In genomic region chr14:72341590-72342154, GRCm38 (mm10) we compare ENCODE assay signal across 21 mouse cellular contexts.
A peak's percentile ranks its signal among the peaks of the same experiment; 100 is the strongest.
DNase-seq lines count a peak whose midpoint lies in the region; ATAC-seq and TF ChIP-seq lines count a peak whose summit lies in the region.
"Had no signal": no experiment of that assay in that cellular context is flagged by ENCODE, and none has a peak within 500 bp of the region (broad histone marks: within the 10 kb centered on the region; RNA-seq: fewer than 3 reads in every experiment).

No protein-coding gene starts in this region.

- H3K36me3 ChIP-seq in hindbrain, embryonic 13.5 days: no peaks in the 10 kb centered on the region
- H3K36me3 ChIP-seq in hindbrain, embryonic 10.5 days: no peaks in the 10 kb centered on the region
- no peaks in the 10 kb centered on the region for H3K36me3 ChIP-seq in embryonic facial prominence, embryonic 14.5 days (ENCODE audit: control insufficient read depth, insufficient read depth, low read length)
- no peaks in the 10 kb centered on the region for H3K36me3 ChIP-seq in forebrain, embryonic 16.5 days (ENCODE audit: control insufficient read depth, insufficient read depth)
- H3K36me3 ChIP-seq: stomach, embryonic 15.5 days had no signal

- no peak overlapping the region for H3K9ac ChIP-seq in hindbrain, embryonic 13.5 days
- H3K9ac ChIP-seq in embryonic facial prominence, embryonic 14.5 days (ENCODE audit: low read depth, low read length): no peak overlapping the region
- H3K9ac ChIP-seq in forebrain, embryonic 16.5 days (replicated peaks; ENCODE audit: low read depth, low read length): no peak overlapping the region
- H3K9ac ChIP-seq: liver, embryonic 14.5 days; stomach, embryonic 15.5 days had no signal

- 65% methylated on average over 14 of the region's 14 CpGs for WGBS in hindbrain, embryonic 13.5 days
- WGBS in hindbrain, embryonic 10.5 days: 76% methylated on average over 14 of the region's 14 CpGs
- 63% methylated on average over 14 of the region's 14 CpGs for WGBS in lung, adult 2 months
- 52% methylated on average over 14 of the region's 14 CpGs for WGBS in embryonic facial prominence, embryonic 14.5 days
- 26% methylated on average over 14 of the region's 14 CpGs for WGBS in forebrain, embryonic 16.5 days

- H3K4me1 ChIP-seq in hindbrain, embryonic 13.5 days (replicated peaks): no peaks in the 10 kb centered on the region; the same call in 1 of the 2 replicates
- no peaks in the 10 kb centered on the region for H3K4me1 ChIP-seq in hindbrain, embryonic 10.5 days (replicated peaks)
- H3K4me1 ChIP-seq in lung, adult 2 months (ENCODE audit: control insufficient read depth, insufficient read depth, low read length): no peaks in the 10 kb centered on the region; the same call in 1 of the 2 replicates
- H3K4me1 ChIP-seq in embryonic facial prominence, embryonic 14.5 days (ENCODE audit: control insufficient read depth, insufficient read depth, low read length): peaks cover 4% of the 10 kb centered on the region
- H3K4me1 ChIP-seq in forebrain, embryonic 16.5 days (replicated peaks; ENCODE audit: control insufficient read depth, insufficient read depth, low read length): peaks cover 10% of the 10 kb centered on the region
- H3K4me1 ChIP-seq: stomach, embryonic 15.5 days had no signal

- H3K27me3 ChIP-seq in hindbrain, embryonic 13.5 days: no peaks in the 10 kb centered on the region
- H3K27me3 ChIP-seq in hindbrain, embryonic 10.5 days (ENCODE audit: insufficient read depth, poor library complexity, severe bottlenecking): no peaks in the 10 kb centered on the region
- H3K27me3 ChIP-seq in embryonic facial prominence, embryonic 14.5 days (replicated peaks; ENCODE audit: control insufficient read depth, insufficient read depth, low read length): no peaks in the 10 kb centered on the region
- no peaks in the 10 kb centered on the region for H3K27me3 ChIP-seq in forebrain, embryonic 16.5 days (replicated peaks; ENCODE audit: control insufficient read depth, insufficient read depth, low read length)
- H3K27me3 ChIP-seq: stomach, embryonic 15.5 days had no signal

- no peak for ATAC-seq in hindbrain, embryonic 13.5 days (ENCODE audit: low FRiP score)
- no peak for ATAC-seq in embryonic facial prominence, embryonic 14.5 days (ENCODE audit: low read depth)
- peak; percentile 84 for ATAC-seq in forebrain, embryonic 16.5 days
- ATAC-seq: hindbrain, embryonic 16.5 days had no signal

- no peak for DNase-seq in hindbrain, embryonic 10.5 days (ENCODE audit: low spot score)
- peak; percentile 3 for DNase-seq in lung, adult 2 months
- no peak for DNase-seq in lung, postnatal 25 days (ENCODE audit: low spot score)
- peak; percentile 19 for DNase-seq in embryonic facial prominence, embryonic 14.5 days (ENCODE audit: low spot score)
- no peak for DNase-seq in urinary bladder, postnatal 25 days (ENCODE audit: low spot score)
- no peak for DNase-seq in urinary bladder, postnatal 14 days (ENCODE audit: low spot score)
- DNase-seq: adrenal gland, postnatal 25 days; cerebellum, adult 11 months; heart, adult 2 months; heart, postnatal 36 days; kidney, adult 18-20 months; layer of hippocampus, postnatal 36 days; thymus, adult 18-20 months had no signal

- H3K4me2 ChIP-seq in hindbrain, embryonic 13.5 days: no peak overlapping the region
- 0 out of 2 replicates have a peak overlapping the region, but pooled peaks have one; percentile 4 for H3K4me2 ChIP-seq in embryonic facial prominence, embryonic 14.5 days (ENCODE audit: low read depth, low read length)
- H3K4me2 ChIP-seq in forebrain, embryonic 16.5 days (ENCODE audit: low read length): peak overlapping the region; percentile 19
- H3K4me2 ChIP-seq: stomach, embryonic 15.5 days had no signal

- no peak overlapping the region for H3K4me3 ChIP-seq in hindbrain, embryonic 13.5 days
- H3K4me3 ChIP-seq in hindbrain, embryonic 10.5 days: no peak overlapping the region
- no peak overlapping the region for H3K4me3 ChIP-seq in lung, adult 2 months (replicated peaks; ENCODE audit: extremely low read depth, low read depth, low read length)
- H3K4me3 ChIP-seq in embryonic facial prominence, embryonic 14.5 days (ENCODE audit: low read depth, low read length): no peak overlapping the region
- no peak overlapping the region for H3K4me3 ChIP-seq in forebrain, embryonic 16.5 days (replicated peaks; ENCODE audit: low read length)
- H3K4me3 ChIP-seq: erythroblast, embryonic 14.5 days; heart, adult 2 months; layer of hippocampus, adult 2 months; myocyte; stomach, embryonic 15.5 days had no signal

- H3K9me3 ChIP-seq in hindbrain, embryonic 13.5 days: no peaks in the 10 kb centered on the region
- no peaks in the 10 kb centered on the region for H3K9me3 ChIP-seq in hindbrain, embryonic 10.5 days
- no peaks in the 10 kb centered on the region for H3K9me3 ChIP-seq in embryonic facial prominence, embryonic 14.5 days (ENCODE audit: control insufficient read depth, low read length)
- H3K9me3 ChIP-seq in forebrain, embryonic 16.5 days (ENCODE audit: control insufficient read depth, low read length): no peaks in the 10 kb centered on the region
- H3K9me3 ChIP-seq: stomach, embryonic 15.5 days had no signal

- no peak for TF ChIP-seq CTCF in lung, adult 2 months (IDR thresholded peaks at IDR 0.05; ENCODE audit: insufficient read depth, low read length)

- TF ChIP-seq POLR2A in lung, adult 2 months (IDR thresholded peaks at IDR 0.05; ENCODE audit: borderline replicate concordance, extremely low read depth, low read depth, low read length): no peak

- H3K27ac ChIP-seq in hindbrain, embryonic 13.5 days: peak overlapping the region; percentile 35; the same call in 1 of the 2 replicates
- H3K27ac ChIP-seq in hindbrain, embryonic 10.5 days: no peak overlapping the region
- H3K27ac ChIP-seq in embryonic facial prominence, embryonic 14.5 days (replicated peaks; ENCODE audit: low read depth, low read length): no peak overlapping the region
- H3K27ac ChIP-seq in forebrain, embryonic 16.5 days (ENCODE audit: low read length): no peak overlapping the region
- H3K27ac ChIP-seq: heart, adult 2 months; layer of hippocampus, adult 2 months; liver, embryonic 14.5 days; stomach, embryonic 15.5 days had no signal

Comparison
In these comparisons a context has a peak if more than half of its experiments do, and no peak if none do; other contexts are left out.
1. DNase-seq: peak in lung, adult 2 months (single experiment) and embryonic facial prominence, embryonic 14.5 days (single experiment); none in hindbrain, embryonic 10.5 days (single experiment), lung, postnatal 25 days (single experiment), urinary bladder, postnatal 25 days (single experiment) and urinary bladder, postnatal 14 days (single experiment).